Mouse (Mus musculus) heart, embryonic 16.5 days (tissue): Measurements from ENCODE around the gene Chrm3. TPM values are rescaled to one million over a fixed set of nuclear protein-coding genes. Genes with fewer than 3 reads are reported as not detected.

Experiments used
- ATAC-seq: fragments of 200-750 bp; cut with Nextera tagmentation; replicated peaks from 2 replicates; pipeline ENCODE4 v1.8.0; 2017; ENCODE audit warnings: moderate number of reproducible peaks; ENCODE audit not compliant: insufficient read depth, low FRiP score; ENCODE audit errors: extremely low read depth
- H3K27ac ChIP-seq: fragments of 300-500 bp; sonication (generic); 2 replicates; pipeline ENCODE4 v1.5.1; 2014; ENCODE audit warnings: mild to moderate bottlenecking, low read length, control low read depth, moderate library complexity
- H3K27me3 ChIP-seq: fragments of 300-500 bp; sonication (generic); 2 replicates; pipeline ENCODE4 v1.6.1; 2014; ENCODE audit warnings: low read length, mixed read lengths; ENCODE audit not compliant: control insufficient read depth, insufficient read depth
- H3K36me3 ChIP-seq: fragments of 300-500 bp; sonication (generic); 2 replicates; pipeline ENCODE4 v1.6.1; 2014; ENCODE audit not compliant: control insufficient read depth, insufficient read depth
- H3K4me1 ChIP-seq: fragments of 300-500 bp; sonication (generic); 2 replicates; pipeline ENCODE4 v1.6.1; 2014; ENCODE audit warnings: low read length, mixed read lengths; ENCODE audit not compliant: control insufficient read depth, insufficient read depth
- H3K4me2 ChIP-seq: fragments of 300-500 bp; sonication (generic); 2 replicates; pipeline ENCODE4 v1.6.1; 2014; ENCODE audit warnings: low read depth, mild to moderate bottlenecking, control low read depth, low read length
- H3K4me3 ChIP-seq: fragments of 300-500 bp; sonication (generic); 2 replicates; pipeline ENCODE4 v1.5.1; 2014; ENCODE audit warnings: mild to moderate bottlenecking, control low read depth, low read length
- H3K9ac ChIP-seq: fragments of 300-500 bp; sonication (generic); 2 replicates; pipeline ENCODE4 v1.6.1; 2014; ENCODE audit warnings: low read length, control low read depth
- H3K9me3 ChIP-seq: fragments of 300-500 bp; sonication (generic); replicated peaks from 2 replicates; pipeline ENCODE4 v1.6.1; 2016; ENCODE audit warnings: low read length; ENCODE audit not compliant: control insufficient read depth
- WGBS: fragments of 180-500 bp; shearing (Covaris S2); extraction: QIAGEN DNeasy Blood & Tissue Kit; methylation state at CpG from one replicate; pipeline ENCODE4 v1.1.7; 2014; 5-methylcytosine and 5-hydroxymethylcytosine counted together
- polyA plus RNA-seq: library from polyadenylated mRNA; unstranded; fragments of >200 nt; fragmentation: Nextera tagmentation; extraction: Ambion mirVana; gene quantifications from 2 replicates; pipeline ENCODE4 v1.2.1, GENCODE M21; 2015

The Chrm3 gene
- polyA plus RNA-seq, 1 experiment from 2014 or later, result 0.42 TPM

- H3K4me3 ChIP-seq, result no peak overlapping the region
- no peak overlapping the region for H3K9ac ChIP-seq
- no peaks in the 10 kb centered on the region for H3K9me3 ChIP-seq
- no peak overlapping the region for H3K4me2 ChIP-seq
- no peak overlapping the region for H3K27ac ChIP-seq
- no peaks in the 10 kb centered on the region for H3K27me3 ChIP-seq
- H3K4me1 ChIP-seq, result no peaks in the 10 kb centered on the region
- no peaks in the 10 kb centered on the region for H3K36me3 ChIP-seq
- 15% methylated on average over 5 of the region's 5 CpGs for WGBS
- ATAC-seq, result no peak; the same call in 1 of the 2 replicates
Observed at GRCm38 (mm10) chr13:10071165-10071564, 289.5 kb downstream of the Chrm3 start.

GRCm38 (mm10) chr13:10068927-10069580 lies 291.6 kb downstream of the Chrm3 start:
- H3K9me3 ChIP-seq, result no peaks in the 10 kb centered on the region
- WGBS, result 84% methylated on average over 10 of the region's 10 CpGs
- no peaks in the 10 kb centered on the region for H3K4me1 ChIP-seq
- H3K36me3 ChIP-seq, result no peaks in the 10 kb centered on the region
- no peak for ATAC-seq
- no peak overlapping the region for H3K4me2 ChIP-seq
- no peak overlapping the region for H3K27ac ChIP-seq
- no peak overlapping the region for H3K9ac ChIP-seq
- H3K27me3 ChIP-seq, result no peaks in the 10 kb centered on the region
- no peak overlapping the region for H3K4me3 ChIP-seq

- H3K27ac ChIP-seq, result no peak overlapping the region
- no peaks in the 10 kb centered on the region for H3K9me3 ChIP-seq
- H3K9ac ChIP-seq, result no peak overlapping the region
- H3K4me2 ChIP-seq, result no peak overlapping the region
- no peak for ATAC-seq
- H3K4me1 ChIP-seq, result no peaks in the 10 kb centered on the region
- no peak overlapping the region for H3K4me3 ChIP-seq
- no peaks in the 10 kb centered on the region for H3K36me3 ChIP-seq
- 68% methylated on average over 12 of the region's 12 CpGs for WGBS
- no peaks in the 10 kb centered on the region for H3K27me3 ChIP-seq
Observed at GRCm38 (mm10) chr13:10066829-10067618, 293.6 kb downstream of the Chrm3 start.

GRCm38 (mm10) chr13:10065776-10066175 lies 294.9 kb downstream of the Chrm3 start:
- 68% methylated on average over 2 of the region's 2 CpGs for WGBS
- no peaks in the 10 kb centered on the region for H3K27me3 ChIP-seq
- H3K9ac ChIP-seq, result no peak overlapping the region
- H3K36me3 ChIP-seq, result no peaks in the 10 kb centered on the region
- no peaks in the 10 kb centered on the region for H3K4me1 ChIP-seq
- peak; percentile 37; the same call in 1 of the 2 replicates for ATAC-seq
- no peak overlapping the region for H3K4me3 ChIP-seq
- no peaks in the 10 kb centered on the region for H3K9me3 ChIP-seq
- no peak overlapping the region; the same call in 1 of the 2 replicates for H3K27ac ChIP-seq
- no peak overlapping the region for H3K4me2 ChIP-seq

- H3K9ac ChIP-seq, result no peak overlapping the region
- H3K9me3 ChIP-seq, result no peaks in the 10 kb centered on the region
- H3K4me2 ChIP-seq, result no peak overlapping the region
- 67% methylated on average over 5 of the region's 5 CpGs for WGBS
- no peaks in the 10 kb centered on the region for H3K4me1 ChIP-seq
- ATAC-seq, result no peak
- no peaks in the 10 kb centered on the region for H3K36me3 ChIP-seq
- H3K27me3 ChIP-seq, result no peaks in the 10 kb centered on the region
- H3K4me3 ChIP-seq, result no peak overlapping the region
- H3K27ac ChIP-seq, result no peak overlapping the region
Observed at GRCm38 (mm10) chr13:10062681-10063080, 298.0 kb downstream of the Chrm3 start.

GRCm38 (mm10) chr13:10058993-10059392 lies 301.7 kb downstream of the Chrm3 start:
- Histone ChIP-seq H3K4me1 (no peaks in the 10 kb centered on the region), H3K9me3 (0 out of 2 replicates have a peak, but pooled peaks cover 2% of the 10 kb centered on the region), H3K9ac (no peak overlapping the region), H3K4me2 (no peak overlapping the region), H3K27me3 (no peaks in the 10 kb centered on the region), H3K36me3 (no peaks in the 10 kb centered on the region), H3K4me3 (no peak overlapping the region), H3K27ac (no peak overlapping the region)
- ATAC-seq, result no peak
- WGBS, result 60% methylated on average over 1 of the region's 1 CpGs

- WGBS, result 45% methylated on average over 2 of the region's 2 CpGs
- no peak overlapping the region for H3K4me2 ChIP-seq
- H3K9me3 ChIP-seq, result 0 out of 2 replicates have a peak, but pooled peaks cover 2% of the 10 kb centered on the region
- H3K27ac ChIP-seq, result no peak overlapping the region
- H3K4me1 ChIP-seq, result no peaks in the 10 kb centered on the region
- no peak overlapping the region for H3K4me3 ChIP-seq
- no peak for ATAC-seq
- no peak overlapping the region for H3K9ac ChIP-seq
- no peaks in the 10 kb centered on the region for H3K36me3 ChIP-seq
- no peaks in the 10 kb centered on the region for H3K27me3 ChIP-seq
Observed at GRCm38 (mm10) chr13:10057644-10058198, 302.9 kb downstream of the Chrm3 start.

- no peak overlapping the region for H3K4me3 ChIP-seq
- no peaks in the 10 kb centered on the region for H3K36me3 ChIP-seq
- no peak overlapping the region for H3K27ac ChIP-seq
- ATAC-seq, result no peak
- no peaks in the 10 kb centered on the region for H3K27me3 ChIP-seq
- H3K9me3 ChIP-seq, result 0 out of 2 replicates have a peak, but pooled peaks cover 2% of the 10 kb centered on the region
- H3K9ac ChIP-seq, result no peak overlapping the region
- H3K4me2 ChIP-seq, result no peak overlapping the region
- H3K4me1 ChIP-seq, result no peaks in the 10 kb centered on the region
Observed at GRCm38 (mm10) chr13:10054086-10054485, 306.6 kb downstream of the Chrm3 start.
